Mouse (Mus musculus): ENCODE measurements around the gene B3galnt2.

- TF ChIP-seq CTCF (IDR thresholded peaks at IDR 0.05; ENCODE audit: borderline replicate concordance, extremely low read depth, insufficient read depth, insufficient read length) (no peak), POLR2A (IDR thresholded peaks at IDR 0.05; ENCODE audit: borderline replicate concordance, extremely low read depth, insufficient read depth, insufficient read length, poor library complexity, severe bottlenecking) (no peak)
These were observed 15.5 kb downstream of the B3galnt2 start for GRCm38 (mm10) chr13:13969796-13970195.

Data from brain, embryonic 14.5 days (tissue).